Mouse (Mus musculus) telencephalon, adult 2 months (tissue): ENCODE measurements at regions not wholly inside any gene's neighbourhood (a gene's known extent, or its start where the extent isn't known, plus 50 kb on each side); places are given as distances from the start of the nearest gene placed in this dataset.
A peak's percentile ranks its signal among the peaks of the same experiment; 100 is the strongest.
"Not testable (repeated sequence)": the region's sequence is repeated elsewhere in the genome, so short reads cannot be mapped to it uniquely, and the experiment has no call there.

Experiments used
- DNase-seq: peaks from one replicate; pipeline ENCODE4 v3.0.0-alpha.2; 2011; ENCODE audit warnings: low read depth, low spot score

DNA sequence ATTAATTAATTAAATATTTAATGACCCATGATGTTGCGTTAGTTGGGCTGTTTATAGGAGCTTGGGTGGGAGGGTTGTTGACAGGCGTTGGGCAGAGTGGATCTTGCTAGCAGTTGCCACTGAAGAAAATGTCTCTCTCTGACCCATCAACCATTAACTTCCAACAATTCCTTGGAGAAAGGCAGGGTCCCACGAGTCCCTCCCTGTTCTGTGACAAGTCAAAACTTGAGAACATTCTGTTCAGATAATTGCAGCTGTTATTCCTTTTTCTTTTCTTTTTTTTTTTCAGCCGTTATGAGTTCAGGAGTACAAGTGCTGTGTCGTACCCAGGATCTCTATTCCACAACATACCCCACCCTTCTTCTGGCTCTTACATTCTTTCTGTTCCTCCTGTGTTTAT lies 59.8 kb upstream of the Tnfrsf21 start:
- no peak for DNase-seq

DNA sequence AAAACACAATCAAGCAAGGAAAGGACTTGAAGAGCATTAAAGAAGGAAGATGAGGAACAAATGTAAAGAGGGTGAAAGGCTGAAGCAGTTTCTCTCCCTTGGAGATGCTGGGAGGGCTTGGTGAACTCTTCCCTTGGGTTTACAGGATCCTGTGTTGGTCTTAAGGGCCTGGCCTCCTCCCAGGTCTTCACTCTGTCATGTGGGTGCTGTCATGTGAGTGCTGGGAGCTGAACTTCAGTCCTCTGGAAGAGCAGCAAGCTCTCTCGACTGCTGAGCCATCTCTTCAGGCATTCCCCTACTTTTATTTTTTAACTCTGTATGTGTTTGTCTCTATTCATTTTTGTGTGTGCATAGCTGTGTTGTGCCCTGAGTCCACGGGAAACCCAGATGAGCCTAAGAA lies 61.6 kb upstream of the Tnfrsf21 start:
- no peak for DNase-seq

DNA sequence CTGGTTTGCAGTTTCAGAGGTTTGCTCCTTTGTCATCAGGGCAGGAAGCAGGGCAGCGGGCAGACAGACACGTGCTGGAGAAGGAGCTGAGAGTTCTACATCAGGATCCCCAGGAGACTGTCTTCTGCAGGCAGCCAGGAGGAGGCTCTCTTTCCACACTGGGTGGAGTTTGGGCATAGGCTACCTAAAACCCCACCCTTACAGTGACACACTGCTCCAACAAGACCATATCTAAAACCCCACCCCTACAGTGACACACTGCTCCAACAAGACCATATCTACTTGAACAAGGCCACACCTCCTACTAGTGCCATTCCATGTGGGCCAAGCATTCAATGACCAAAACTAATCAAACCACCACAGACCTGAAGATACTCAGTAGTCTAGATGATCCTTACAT lies 68.0 kb upstream of the Cd2ap start:
- DNase-seq = no peak

DNA sequence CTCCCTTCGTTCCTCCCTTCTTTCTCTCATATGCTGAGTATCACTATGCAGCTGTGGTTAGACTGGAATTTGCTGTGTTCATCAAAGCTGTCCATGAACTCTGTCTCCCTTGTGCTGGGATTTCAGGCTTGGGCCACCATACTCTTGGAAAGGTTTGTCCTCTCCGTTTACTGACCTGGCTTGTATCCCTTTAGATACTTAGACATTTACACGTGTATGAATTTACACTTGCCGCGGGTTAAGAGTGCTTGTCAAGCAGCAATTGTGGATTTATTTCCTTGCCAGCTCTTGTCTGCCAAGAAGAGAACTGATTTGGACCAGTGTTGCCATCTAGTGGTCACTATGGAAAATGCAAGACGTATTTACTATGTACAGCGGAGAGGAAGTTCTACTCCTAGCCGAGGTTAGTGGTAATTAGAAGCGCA lies 66.8 kb upstream of the Cd2ap start:
- DNase-seq = peak; percentile 81

DNA sequence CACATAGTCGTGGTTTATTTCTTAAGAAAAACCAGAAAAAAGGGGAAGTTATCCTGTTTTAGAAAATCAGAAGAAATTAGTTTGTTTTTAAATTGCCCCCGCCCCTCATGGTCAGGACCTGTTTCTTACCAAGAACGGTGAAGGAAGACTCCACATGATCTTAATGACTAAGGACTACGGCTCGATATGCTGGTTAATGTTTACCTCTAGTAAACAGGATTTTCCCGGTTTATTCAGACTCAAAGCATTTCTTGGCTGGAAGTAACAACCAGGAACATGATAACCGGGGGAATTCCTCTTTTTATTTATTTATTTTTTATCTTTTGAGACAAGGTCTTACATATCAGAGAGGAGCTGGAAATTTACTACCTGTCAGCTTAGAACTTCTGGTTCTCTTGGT lies 63.0 kb upstream of the Cd2ap start:
- DNase-seq = no peak

DNA sequence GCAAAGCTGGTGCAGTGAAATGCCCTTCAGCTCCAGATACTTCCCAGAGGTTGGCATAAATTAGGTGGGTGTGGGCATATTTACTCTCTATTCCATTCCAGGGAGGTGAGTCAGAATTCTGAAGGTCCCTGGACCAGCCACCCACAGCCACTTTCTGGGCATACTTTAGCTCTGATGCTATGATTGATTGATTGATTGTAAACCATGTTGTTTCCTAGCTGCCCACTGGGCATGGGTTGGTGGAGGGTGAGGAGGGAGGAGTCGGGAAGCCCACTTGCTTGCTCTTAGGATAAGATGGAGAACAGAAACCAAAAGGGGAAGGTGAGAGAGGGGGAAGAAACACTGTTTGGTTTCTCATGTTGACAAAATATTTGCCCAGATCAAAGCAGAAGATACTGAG lies 62.1 kb upstream of the Cd2ap start:
- no peak for DNase-seq

DNA sequence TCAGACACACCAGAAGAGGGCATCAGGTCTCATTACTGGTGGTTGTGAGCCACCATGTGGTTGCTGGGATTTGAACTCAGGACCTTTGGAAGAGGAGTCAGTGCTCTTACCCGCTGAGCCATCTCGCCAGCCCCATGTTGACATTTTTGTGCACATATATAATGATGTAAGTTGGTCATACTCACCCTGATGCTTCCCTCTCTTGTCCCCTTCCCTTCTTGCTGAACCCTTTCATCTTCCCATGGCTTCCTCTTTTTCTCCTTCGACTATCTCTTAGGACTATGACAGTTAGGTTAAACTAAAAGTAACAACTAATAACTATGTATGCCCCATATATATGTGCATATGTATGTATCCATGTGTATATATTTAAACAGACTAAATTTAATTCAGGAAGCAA lies 61.0 kb upstream of the Cd2ap start:
- not testable (repeated sequence) for DNase-seq

DNA sequence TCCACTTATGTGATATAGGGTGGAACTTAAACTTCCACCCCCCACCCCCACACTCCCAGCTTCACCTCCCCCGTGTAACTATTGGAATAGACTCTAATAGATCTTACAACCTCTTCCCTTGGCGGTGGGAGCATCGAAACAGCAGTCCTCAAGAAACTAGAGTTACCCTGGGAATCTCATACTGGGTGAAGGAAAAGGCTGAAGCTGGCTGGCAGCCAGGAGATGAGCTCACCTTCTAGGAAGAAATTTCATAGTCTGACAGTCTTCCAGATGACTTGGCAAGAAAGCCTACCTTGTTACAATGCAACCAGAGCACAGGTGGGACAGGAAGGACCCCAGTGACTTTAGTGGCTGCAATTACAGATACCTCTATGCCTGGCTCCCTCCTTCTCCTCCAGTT lies 57.6 kb upstream of the Cd2ap start:
- no peak for DNase-seq

DNA sequence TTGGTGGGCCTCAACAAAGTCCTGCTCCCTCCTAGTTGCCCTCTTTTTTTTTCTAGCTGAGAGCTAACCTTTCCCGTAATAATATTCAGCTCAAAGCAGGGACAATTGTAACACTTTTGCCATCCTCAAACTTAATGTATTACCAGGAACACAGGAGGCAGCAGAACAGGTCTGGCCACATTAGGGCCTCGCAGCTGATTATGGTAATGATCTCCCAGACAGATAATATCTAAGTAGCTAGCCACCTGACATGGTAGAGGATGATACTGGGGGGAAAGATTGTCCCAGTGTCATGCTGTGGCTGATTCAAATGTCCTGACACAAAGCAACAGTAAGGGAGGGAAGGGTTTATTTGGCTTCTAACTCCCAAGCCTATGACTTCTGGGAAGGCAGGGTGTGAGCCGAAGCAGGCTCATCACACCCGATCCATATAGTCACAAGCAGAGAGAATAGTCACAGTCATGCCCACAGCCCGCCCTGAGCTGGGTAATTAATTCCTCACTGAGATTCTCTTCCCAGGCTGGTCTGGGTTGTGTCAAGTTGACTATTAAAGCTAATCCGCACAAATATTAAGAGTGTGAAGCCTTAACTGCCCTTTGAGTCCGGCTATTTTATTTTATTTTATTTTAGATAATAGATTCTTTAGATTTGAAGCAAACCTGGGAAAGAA lies 57.0 kb upstream of the Cd2ap start:
- DNase-seq = no peak

DNA sequence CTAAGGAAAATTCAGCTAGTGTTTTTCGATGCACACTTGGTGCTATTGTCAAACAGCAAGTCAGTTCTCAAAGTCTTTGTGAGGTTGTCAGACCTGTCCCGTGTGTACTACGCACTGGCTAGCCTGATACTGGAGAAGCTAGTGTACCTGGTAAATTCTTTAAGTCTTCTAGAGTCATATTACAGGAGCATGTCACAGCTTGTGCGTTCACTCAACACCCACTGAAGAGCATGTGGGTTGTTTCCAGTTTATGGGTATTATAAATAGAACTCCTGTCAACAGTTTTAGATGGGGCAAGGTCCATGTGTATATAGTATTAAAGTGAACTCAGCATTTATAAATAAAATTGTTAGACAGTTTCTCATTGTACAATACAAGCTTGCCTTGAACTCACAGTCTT lies 50.9 kb upstream of the Cd2ap start:
- DNase-seq = no peak
